Mouse (Mus musculus): ENCODE results near the gene Fto. TPM values are rescaled to one million over a fixed set of nuclear protein-coding genes. Genes with fewer than 3 reads are reported as not detected.
A peak's percentile ranks its signal among the peaks of the same experiment; 100 is the strongest.

Gene Fto
- total RNA-seq, 2 experiments from 2014 or later: 69.3 to 76.3 TPM

GRCm38 (mm10) chr8:91390369-91391020 lies 77.2 kb downstream of the Fto start:
- no peak for DNase-seq

- DNase-seq: no peak
Measured at GRCm38 (mm10) chr8:91392261-91392660, 78.9 kb downstream of the Fto start.

GRCm38 (mm10) chr8:91395340-91396055 lies 82.2 kb downstream of the Fto start:
- DNase-seq: no peak

DNA sequence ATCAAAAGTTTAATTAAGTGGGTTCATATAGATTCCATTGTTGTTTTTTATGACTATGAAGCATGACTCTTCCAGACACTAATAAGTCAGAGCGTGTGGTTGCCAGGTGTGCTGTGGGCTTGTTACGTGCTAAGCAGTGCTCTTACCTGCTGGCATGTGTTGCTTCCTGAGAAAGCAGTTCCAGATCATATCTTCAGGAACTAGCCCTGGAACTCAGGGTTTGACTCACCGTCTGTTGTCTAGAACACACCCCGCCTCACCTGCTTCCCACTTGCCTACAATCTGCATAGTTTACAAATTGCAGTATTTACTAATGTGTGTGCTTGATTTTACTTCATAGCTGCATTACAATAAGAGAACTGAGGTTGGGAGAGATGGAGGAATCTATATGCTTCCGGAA lies 84.7 kb downstream of the Fto start:
- DNase-seq: no peak

GRCm38 (mm10) chr8:91402980-91403975 lies 90.0 kb downstream of the Fto start:
- DNase-seq: peak; percentile 37

DNA sequence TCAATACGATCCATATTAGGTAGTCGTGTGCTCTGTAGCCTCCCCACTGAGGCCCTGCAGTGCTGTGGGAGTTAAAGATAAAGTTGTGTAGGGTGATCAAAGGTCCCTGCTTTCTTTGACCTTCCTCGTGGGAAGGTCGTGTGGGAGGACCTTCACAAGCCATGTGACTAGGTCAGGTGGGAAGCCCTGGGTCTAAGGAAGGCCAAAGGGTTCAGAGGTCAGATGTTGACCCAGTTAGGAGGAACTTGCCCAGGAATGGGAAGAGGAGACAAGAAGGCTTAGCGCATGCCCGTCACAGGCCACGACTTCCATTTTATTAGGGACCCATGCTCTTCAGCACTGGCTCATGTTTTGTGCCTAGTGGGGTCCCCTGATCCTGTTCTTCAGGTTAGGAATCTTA lies 91.0 kb downstream of the Fto start:
- no peak for DNase-seq

- no peak for DNase-seq
Measured at GRCm38 (mm10) chr8:91405099-91405498, 91.8 kb downstream of the Fto start.

GRCm38 (mm10) chr8:91406624-91407290 lies 93.4 kb downstream of the Fto start:
- no peak for DNase-seq

DNA sequence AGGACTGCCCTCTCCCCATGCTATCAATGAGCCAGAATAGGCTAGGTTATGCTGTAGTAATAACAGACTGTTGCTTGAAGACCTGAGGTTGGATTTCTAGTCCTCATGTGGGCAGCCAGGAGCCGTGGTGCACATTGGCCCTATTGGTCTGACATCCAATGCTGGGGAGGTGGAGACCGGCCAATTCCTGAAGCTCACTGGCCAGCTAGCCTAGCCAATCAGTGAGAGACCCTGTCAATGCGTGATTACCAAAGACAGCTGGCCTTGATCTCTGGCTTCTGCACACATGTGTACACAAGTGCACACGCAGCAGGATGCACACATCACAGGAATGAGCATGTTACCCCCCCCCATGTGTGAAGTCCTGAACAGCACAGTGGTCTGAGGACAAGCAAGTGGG lies 94.6 kb downstream of the Fto start:
- no peak for DNase-seq

GRCm38 (mm10) chr8:91410007-91410406 lies 96.7 kb downstream of the Fto start:
- no peak for DNase-seq

DNA sequence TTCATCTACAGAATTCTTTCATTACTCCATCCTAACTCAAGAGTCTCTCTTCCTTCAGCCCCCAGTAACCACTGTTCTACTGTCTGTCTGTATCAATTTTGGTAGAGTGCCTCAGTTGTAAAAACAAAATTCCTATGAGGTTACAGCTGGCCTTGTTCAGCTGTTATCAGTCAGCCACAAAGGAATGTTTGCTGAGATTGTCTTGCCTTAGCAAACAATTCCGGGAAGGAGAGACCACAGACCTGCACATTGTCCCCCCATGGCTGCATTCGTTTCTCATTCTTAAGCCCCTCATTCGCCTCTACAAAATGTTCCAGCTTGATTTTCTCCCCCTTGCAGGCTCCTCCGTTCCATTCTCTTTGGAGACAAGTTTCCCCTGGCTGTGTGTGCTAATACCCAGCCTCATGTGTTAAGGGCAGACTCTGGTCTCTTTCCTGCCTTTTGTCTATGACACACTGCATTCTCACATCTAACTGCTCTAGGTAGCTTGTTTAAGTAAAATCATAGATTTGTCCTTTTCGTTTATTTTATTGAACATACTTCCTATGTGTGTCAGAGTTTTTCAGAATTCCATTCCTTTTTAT lies 111.3 kb downstream of the Fto start:
- DNase-seq: no peak

DNA sequence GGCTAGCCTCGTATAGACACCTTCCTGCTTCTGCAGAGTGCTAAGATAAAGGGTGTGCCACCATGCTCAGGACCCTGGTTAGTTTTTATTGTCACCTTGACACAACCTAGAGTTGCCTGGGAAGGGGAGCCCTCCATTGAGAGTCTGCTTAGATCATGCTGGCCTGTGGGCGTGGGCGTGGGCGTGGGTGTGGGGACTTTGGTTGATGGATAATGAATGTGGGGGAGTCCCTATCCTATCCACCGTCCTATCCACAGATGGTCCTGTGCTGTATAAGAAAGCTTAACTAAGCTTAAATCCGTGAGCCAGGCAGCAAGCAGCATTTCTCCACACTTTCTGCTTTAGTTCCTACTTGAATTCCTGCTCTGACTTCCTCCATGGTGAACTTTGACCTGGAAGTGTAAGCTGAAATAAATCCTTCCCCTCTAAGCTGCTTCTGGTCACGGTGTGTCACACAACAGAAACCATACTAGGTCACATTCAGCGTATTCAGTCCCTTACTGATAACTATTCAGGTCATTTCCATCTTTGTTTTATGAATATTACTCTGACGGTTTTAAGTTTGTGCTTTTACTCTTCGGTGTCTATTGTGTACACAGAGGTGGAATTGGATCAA lies 112.0 kb downstream of the Fto start:
- no peak for DNase-seq

- no peak for DNase-seq
Measured at GRCm38 (mm10) chr8:91426496-91426895, 113.2 kb downstream of the Fto start.

GRCm38 (mm10) chr8:91430333-91430940 lies 117.1 kb downstream of the Fto start:
- DNase-seq: no peak

GRCm38 (mm10) chr8:91436036-91436435 lies 122.7 kb downstream of the Fto start:
- no peak for DNase-seq

DNA sequence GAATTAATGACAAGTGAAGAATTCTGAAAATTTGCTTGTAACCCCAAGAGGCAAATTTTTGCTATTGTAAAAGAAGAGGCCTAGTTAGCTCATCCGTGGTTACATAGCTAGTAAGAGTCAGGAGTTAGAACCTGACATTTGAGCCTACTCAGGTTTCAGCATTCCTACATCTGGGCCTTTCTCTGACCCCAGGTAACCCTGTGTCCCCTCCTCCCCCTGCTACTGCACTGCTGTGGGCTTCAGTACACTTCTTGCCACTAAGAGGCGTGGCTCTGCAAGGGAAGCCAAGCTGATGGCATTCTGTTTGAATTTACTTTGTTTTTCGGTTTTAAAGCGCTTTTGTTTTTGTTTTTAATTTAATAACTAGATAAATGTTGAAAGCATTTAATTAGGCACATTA lies 130.6 kb downstream of the Fto start:
- DNase-seq: peak; percentile 61

DNA sequence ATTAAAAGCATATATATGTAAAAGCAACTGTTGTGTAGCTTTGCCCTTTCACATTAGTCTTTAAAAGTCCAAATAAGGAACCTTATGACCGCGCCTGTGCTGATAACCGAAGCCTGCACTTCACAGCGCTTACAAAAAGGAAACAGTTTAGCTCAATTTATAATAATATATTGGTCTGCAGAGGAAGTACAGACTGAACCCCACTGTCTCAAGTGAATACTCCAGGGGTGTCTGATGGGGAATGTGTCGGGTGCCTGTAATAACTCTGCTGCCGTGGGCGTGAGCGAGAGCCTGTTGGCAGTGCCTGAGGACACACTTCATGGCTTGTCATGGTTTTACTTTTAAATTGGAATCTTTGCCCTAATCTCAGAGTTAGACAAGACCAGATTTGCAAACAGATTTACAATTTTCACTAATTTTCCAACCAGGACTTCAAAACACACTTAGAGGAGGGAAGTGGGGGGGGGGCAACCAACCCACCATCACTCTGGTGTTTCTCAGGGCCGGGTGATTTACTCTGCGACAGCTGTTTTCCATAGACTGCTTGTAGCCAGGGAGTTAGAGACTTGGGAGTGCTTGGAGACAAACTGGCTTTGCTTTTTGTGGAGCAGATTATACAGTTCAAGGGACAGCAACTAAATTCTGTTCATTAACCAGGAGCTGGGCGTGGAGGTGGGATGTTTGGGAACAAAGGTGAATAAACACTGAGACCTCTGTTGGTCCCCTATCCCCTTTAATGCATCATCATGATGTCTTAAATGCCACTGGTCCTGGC lies 131.5 kb downstream of the Fto start:
- no peak for DNase-seq

DNA sequence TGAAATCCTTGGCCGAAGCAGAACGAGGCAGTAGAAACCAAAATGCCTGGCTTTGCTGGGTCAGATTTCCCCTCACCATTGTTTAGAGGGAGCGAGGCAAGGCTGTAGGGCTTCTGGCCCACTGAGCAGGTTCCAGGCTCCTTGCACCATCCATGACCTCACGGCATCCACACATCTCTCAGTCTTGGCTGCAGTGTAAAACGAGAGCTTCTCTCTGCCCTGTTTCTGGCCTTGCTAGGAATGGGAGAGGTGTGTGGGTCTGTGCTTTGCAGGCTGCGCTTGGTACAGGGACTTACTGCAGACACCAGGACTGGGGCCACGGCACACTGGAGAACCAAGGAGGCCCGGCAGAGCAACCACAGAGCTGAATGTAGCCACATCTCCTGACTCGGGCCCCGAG lies 132.2 kb downstream of the Fto start:
- peak; percentile 36 for DNase-seq

GRCm38 (mm10) chr8:91446008-91446407 lies 132.7 kb downstream of the Fto start:
- no peak for DNase-seq
